Mouse (Mus musculus) C2C12 (cell line): ENCODE measurements around the gene 9330182O14Rik.

Source experiments
- CTCF ChIP-seq: IDR thresholded peaks from one replicate; pipeline ENCODE4 v1.5.1; 2011; ENCODE audit not compliant: control insufficient read depth, insufficient read depth, insufficient read length
- MYOD1 ChIP-seq: IDR thresholded peaks from one replicate; pipeline ENCODE4 v1.6.1; 2011; ENCODE audit warnings: low read depth; ENCODE audit not compliant: control insufficient read depth, insufficient read length
- USF1 ChIP-seq: IDR thresholded peaks from one replicate; pipeline ENCODE4 v1.6.1; 2011; ENCODE audit warnings: low read depth, mild to moderate bottlenecking, control low read depth, moderate library complexity

DNA sequence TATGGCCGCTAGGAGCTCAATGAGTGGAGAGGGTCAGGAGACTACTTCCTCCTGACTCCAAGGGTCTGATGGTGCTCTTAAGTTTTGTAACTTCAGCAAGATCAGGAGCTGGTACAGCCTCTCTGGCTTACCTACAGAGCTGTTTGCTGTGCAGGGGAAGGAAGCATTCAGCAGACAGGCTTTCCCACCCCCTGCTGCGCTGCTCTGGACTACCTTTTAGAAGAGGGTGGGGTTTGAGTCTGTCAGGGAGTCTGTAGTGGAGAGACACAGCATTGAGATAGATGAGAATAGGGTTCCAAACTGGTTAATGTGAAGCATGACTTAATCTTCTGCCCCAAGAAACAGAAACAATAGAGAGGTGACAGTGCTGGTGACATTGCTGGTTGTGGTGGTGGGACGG is 17.8 kb upstream of the 9330182O14Rik start:
- TF ChIP-seq CTCF (no peak), MYOD1 (no peak), USF1 (no peak)
